ENCODE assay signal across 8 mouse cellular contexts in the genomic region with DNA sequence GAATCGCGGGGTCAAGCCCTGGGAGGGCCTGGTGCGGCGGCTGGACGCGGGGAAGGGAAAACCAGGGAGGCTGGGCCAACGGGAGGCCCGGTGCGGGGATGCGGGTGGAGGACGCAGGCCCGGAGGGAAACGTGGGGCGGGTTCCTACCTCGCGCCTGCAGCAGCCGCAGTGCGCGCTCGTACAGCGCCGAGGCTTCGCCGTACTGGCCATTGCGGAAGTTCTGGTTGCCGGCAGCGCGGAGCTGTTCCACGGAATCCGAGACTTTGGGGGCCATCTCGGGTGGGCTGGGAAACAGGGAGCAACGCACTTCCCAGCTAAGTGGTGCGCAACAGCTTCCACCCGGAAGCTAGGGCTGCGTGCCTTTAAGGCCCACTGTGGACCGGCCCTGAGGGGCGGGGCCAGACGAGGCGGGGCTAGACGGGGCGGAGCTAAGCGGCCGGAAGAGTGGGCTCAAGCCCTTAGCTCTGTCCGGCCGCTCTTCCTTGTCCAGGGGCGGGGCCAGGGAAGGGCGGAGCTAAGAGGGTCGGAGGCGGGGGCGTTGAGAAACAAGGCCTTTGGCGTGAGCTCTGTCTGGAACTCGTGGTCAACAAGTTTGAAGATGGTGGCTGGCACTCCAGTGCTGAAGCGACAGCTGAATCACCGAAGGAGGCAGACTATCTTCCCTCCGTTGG. TPM values are rescaled to one million over a fixed set of nuclear protein-coding genes. Genes with fewer than 3 reads are reported as not detected.
DNase-seq lines count a peak whose midpoint lies in the region; ATAC-seq and TF ChIP-seq lines count a peak whose summit lies in the region.

Gene Tomm34, minus strand, starts transcription at position 405 of the 672 bp plus-strand sequence.

- intact Hi-C loops in heart, postnatal 14 days (cut with DNase I) = no loop called here

- H3K36me3 ChIP-seq in ES-Bruce4 (ENCODE audit: control insufficient read depth, insufficient read depth, low read length, poor library complexity, severe bottlenecking) = peaks cover 7% of the 10 kb centered on the region
- peaks cover 8% of the 10 kb centered on the region for H3K36me3 ChIP-seq in forebrain, embryonic 14.5 days (ENCODE audit: control insufficient read depth, insufficient read depth, low read length)
- peaks cover 5% of the 10 kb centered on the region for H3K36me3 ChIP-seq in neural tube, embryonic 15.5 days

- TF ChIP-seq CTCF in ES-Bruce4 (IDR thresholded peaks at IDR 0.05; ENCODE audit: low read depth, low read length) = no peak

- no peaks in the 10 kb centered on the region for H3K9me3 ChIP-seq in ES-Bruce4 (replicated peaks; ENCODE audit: control insufficient read depth, insufficient read depth, low read length, poor library complexity, severe bottlenecking)
- H3K9me3 ChIP-seq in forebrain, embryonic 14.5 days (replicated peaks; ENCODE audit: control insufficient read depth, low read length) = no peaks in the 10 kb centered on the region
- no peaks in the 10 kb centered on the region for H3K9me3 ChIP-seq in neural tube, embryonic 15.5 days (replicated peaks)

- peak; percentile 83 for ATAC-seq in cerebellum, adult (ENCODE audit: insufficient number of reproducible peaks, low FRiP score, low TSS enrichment)
- peak; percentile 94 for ATAC-seq in forebrain, embryonic 14.5 days
- ATAC-seq in neural tube, embryonic 15.5 days (ENCODE audit: low FRiP score) = peak; percentile 95

- no peaks in the 10 kb centered on the region for H3K4me1 ChIP-seq in ES-Bruce4 (ENCODE audit: control insufficient read depth, insufficient read depth, low read length)
- H3K4me1 ChIP-seq in forebrain, embryonic 14.5 days (ENCODE audit: control insufficient read depth, insufficient read depth, low read length) = peaks cover 22% of the 10 kb centered on the region; the same call in 1 of the 2 replicates
- H3K4me1 ChIP-seq in neural tube, embryonic 15.5 days = peaks cover 36% of the 10 kb centered on the region

- H3K27ac ChIP-seq in ES-Bruce4 (ENCODE audit: insufficient read depth, low read length) = peak within 1 kb of the TSS; percentile 45
- peak within 1 kb of the TSS; percentile 80 for H3K27ac ChIP-seq in forebrain, embryonic 14.5 days (ENCODE audit: low read depth, low read length)
- H3K27ac ChIP-seq in neural tube, embryonic 15.5 days (replicated peaks) = peak within 1 kb of the TSS; percentile 89

- peak; percentile 94 for DNase-seq in forebrain, embryonic 14.5 days (ENCODE audit: low spot score)
- DNase-seq in heart, postnatal 14 days = peak; percentile 97 to 98
- peak; percentile 90 for DNase-seq in layer of hippocampus, adult 11-12 months (ENCODE audit: low spot score)
- DNase-seq in lung, adult 18-20 months = peak; percentile 97 to 98
- peak; percentile 96 for DNase-seq in testis, postnatal 14 days (ENCODE audit: low spot score)

- peak within 1 kb of the TSS; percentile 81 for H3K4me3 ChIP-seq in ES-Bruce4 (ENCODE audit: low read depth, low read length)
- peak within 1 kb of the TSS; percentile 87 for H3K4me3 ChIP-seq in forebrain, embryonic 14.5 days (ENCODE audit: low read depth, low read length)
- H3K4me3 ChIP-seq in neural tube, embryonic 15.5 days (replicated peaks) = peak within 1 kb of the TSS; percentile 96

- WGBS in forebrain, embryonic 14.5 days = under 1% methylated on average over 51 of the region's 55 CpGs
- WGBS in neural tube, embryonic 15.5 days = under 1% methylated on average over 55 of the region's 55 CpGs

- peak; percentile 24; the same call in 1 of the 2 replicates for TF ChIP-seq EP300 in ES-Bruce4 (IDR thresholded peaks at IDR 0.05; ENCODE audit: insufficient read depth, low read depth, low read length)

- H3K9ac ChIP-seq in ES-Bruce4 (ENCODE audit: low read depth, poor library complexity, severe bottlenecking) = peak within 1 kb of the TSS; percentile 83
- peak within 1 kb of the TSS; percentile 88 for H3K9ac ChIP-seq in forebrain, embryonic 14.5 days (ENCODE audit: low read length)
- H3K9ac ChIP-seq in neural tube, embryonic 15.5 days (replicated peaks) = peak within 1 kb of the TSS; percentile 87

- peak; percentile 93 for TF ChIP-seq POLR2A in ES-Bruce4 (IDR thresholded peaks at IDR 0.05; ENCODE audit: insufficient read depth, low read length)

- H3K27me3 ChIP-seq in ES-Bruce4 (ENCODE audit: control insufficient read depth, insufficient read depth, low read length, poor library complexity, severe bottlenecking) = no peaks in the 10 kb centered on the region
- no peaks in the 10 kb centered on the region for H3K27me3 ChIP-seq in forebrain, embryonic 14.5 days (replicated peaks; ENCODE audit: control insufficient read depth, insufficient read depth, low read length)
- no peaks in the 10 kb centered on the region for H3K27me3 ChIP-seq in neural tube, embryonic 15.5 days (replicated peaks)

- H3K4me2 ChIP-seq in forebrain, embryonic 14.5 days (ENCODE audit: low read length) = peak within 1 kb of the TSS; percentile 85
- peak within 1 kb of the TSS; percentile 91 for H3K4me2 ChIP-seq in neural tube, embryonic 15.5 days

RNA-seq across cellular contexts. Expression of gene Tomm34, which starts in this region (rescaled TPM):
- polyA plus RNA-seq in ES-Bruce4 (2011; ENCODE audit: insufficient read depth, insufficient read length, low read depth, missing spikeins) = 90.0 and 91.0 TPM in 2 replicates
- 53.1 and 60.3 TPM in 2 replicates for polyA plus RNA-seq in forebrain, embryonic 14.5 days (2014; fragmentation: Nextera tagmentation; extraction: Ambion mirVana)
- total RNA-seq in heart, postnatal 14 days (2021) = 10 to 100 TPM; 19.3 to 19.9 TPM
- polyA plus RNA-seq in neural tube, embryonic 15.5 days (2015; fragmentation: Nextera tagmentation; extraction: Ambion mirVana) = 49.5 and 53.9 TPM in 2 replicates

Comparison
In these comparisons a context has a peak if more than half of its experiments do, and no peak if none do; other contexts are left out.
1. Peak in every context shown above with its lines: DNase-seq, ATAC-seq, H3K4me3 ChIP-seq and H3K27ac ChIP-seq.